Mouse (Mus musculus) E14TG2a.4 (cell line): Measurements from ENCODE around the gene Tfdp2.

Source experiments
- CTCF ChIP-seq: conservative IDR thresholded peaks from 2 replicates; pipeline ENCODE4 v1.5.1; 2014; ENCODE audit warnings: low read length
- NANOG ChIP-seq: IDR thresholded peaks from 2 replicates; pipeline ENCODE4 v1.6.1; 2014; ENCODE audit warnings: borderline replicate concordance, low read length, mixed read lengths

DNA sequence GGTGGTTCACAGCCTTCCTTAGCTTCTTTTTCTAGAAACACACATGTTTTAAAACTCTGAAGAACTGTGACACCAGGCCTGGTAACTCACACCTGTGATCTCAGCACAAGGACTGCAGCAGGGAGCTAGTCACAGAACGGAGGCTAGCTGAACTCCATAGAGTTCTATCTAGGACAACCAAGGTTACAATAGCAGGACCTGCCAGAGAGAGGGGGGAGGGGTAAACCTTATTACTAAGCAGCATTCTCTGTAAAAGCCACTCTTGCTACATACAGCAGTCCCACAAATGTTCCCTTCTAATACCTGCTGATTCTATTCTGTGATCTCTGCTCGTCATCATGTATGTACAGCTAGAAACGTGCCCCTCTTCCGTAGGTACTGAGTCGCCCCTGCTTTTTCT lies 152.8 kb downstream of the Tfdp2 start:
- no peak for TF ChIP-seq CTCF
- TF ChIP-seq NANOG = no peak
